Mouse (Mus musculus): Measurements from ENCODE around the gene Drd3.

DNA sequence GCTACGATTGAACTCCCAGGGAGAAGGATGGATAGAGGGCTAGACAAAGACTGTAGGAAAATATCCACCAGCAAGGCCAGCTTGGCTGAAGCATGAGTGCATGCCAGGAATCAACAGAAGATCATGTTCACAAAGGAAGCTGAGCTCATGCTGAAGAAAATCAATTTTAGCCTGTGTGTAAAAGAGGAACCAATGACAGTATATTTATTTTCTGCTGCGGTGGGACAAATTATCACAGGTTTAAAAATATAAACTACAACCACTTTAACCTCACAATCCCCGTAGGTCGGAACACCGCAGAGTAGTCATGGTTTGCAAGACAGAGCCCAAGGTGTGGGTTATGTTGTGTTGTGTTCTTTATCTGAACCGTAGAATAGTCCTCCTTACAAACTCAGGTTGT, 50.5 kb downstream of the Drd3 start:
- TF ChIP-seq CTCF (IDR thresholded peaks at IDR 0.05; ENCODE audit: low read depth) (no peak), EP300 (optimal IDR thresholded peaks at IDR 0.05) (no peak)

Data from stomach, postnatal 0 days (tissue).